Mouse (Mus musculus): ENCODE results near the gene Coq8a.

GRCm38 (mm10) chr1:180194048-180194447 is 5.4 kb downstream of the Coq8a start:
- TF ChIP-seq CTCF (IDR thresholded peaks at IDR 0.05; ENCODE audit: low read depth): no peak
- no peak for TF ChIP-seq EP300 (IDR thresholded peaks at IDR 0.05; ENCODE audit: low read depth)
